Mouse (Mus musculus): ENCODE data around the gene Twist2.

DNA sequence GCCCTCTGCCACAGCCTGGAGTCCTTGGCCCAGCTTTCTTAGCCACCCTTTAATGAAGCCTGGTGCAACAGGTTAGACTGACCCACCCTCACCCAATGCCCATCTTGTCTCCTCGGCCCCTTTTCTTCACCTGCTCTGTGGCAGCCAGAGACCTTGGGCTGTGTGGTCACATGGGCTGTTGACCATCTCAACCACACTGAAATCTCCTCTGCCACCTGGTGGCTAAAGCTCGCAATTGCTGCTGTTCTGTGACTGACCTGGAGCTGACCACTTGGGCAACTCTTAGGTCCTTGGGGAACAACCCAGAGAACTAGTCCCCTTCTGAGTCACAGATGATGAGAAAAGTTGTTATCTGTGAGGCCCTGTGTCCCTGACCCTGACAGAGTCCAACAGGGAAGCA is 73.4 kb downstream of the Twist2 start:
- TF ChIP-seq POLR2A (IDR thresholded peaks at IDR 0.05; ENCODE audit: extremely low read depth, insufficient read depth, low read length) (no peak), CTCF (IDR thresholded peaks at IDR 0.05; ENCODE audit: extremely low read depth, insufficient read depth, low read length) (peak; percentile 73)

All from cortical plate, adult 2 months (tissue).